Mouse (Mus musculus): Measurements from ENCODE around the gene Large2.
A peak's percentile ranks its signal among the peaks of the same experiment; 100 is the strongest.

The Large2 gene

DNA sequence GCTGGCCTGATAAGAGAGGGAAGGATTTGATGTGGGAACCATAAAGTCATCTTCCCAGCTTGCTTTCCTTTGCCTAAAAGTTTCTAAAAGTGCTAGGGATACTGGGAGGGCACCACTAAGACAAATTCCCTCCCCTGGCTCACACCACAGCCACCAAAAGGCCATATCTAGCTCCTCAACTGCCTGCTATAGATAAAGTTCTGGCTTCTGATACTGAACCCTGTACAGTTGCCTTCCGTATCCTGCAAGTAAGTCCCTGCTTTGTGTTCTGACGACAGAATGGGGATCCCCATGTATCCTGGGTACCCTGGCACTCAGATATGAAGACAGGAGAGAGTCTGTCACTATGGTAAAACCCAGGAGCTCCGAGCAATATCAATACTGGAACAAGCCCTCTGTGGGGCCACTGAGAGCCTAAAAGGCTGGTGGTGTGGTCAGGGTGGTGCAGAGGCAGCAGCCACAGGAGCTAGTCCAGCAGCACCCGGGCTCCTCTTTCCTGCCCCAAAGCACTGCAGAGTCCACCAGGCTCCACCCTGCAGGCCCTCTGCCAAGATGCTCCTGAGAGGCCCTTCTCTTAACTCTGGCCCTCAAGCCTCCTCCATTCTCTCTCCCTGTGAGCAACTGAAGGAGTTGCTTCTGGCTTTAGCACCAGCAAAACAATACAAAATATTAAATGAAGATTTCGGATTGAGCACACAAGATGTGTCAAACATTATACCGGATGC lies 15.7 kb upstream of the Large2 start:
- DNase-seq (ENCODE audit: low spot score), result no peak

DNA sequence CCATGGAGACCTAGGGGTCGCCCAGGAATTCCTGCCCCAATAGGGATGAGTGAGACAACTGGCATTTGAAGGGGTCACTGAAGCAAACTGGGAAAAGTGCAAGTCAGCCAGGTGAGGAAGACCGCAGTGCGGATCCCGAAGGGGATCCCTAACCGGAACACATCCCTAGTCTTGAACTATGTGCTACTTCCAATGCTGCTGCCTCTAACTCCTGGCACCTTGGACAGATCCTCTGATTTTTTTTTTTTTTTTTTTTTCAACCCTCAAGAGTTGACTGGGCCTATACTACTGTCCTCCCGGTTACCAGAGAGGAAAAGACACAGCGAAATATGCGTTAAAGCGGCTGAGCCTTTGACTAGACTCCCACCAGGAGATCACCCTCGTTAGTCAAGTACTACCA lies 15.0 kb upstream of the Large2 start:
- DNase-seq (ENCODE audit: low spot score), result no peak

DNA sequence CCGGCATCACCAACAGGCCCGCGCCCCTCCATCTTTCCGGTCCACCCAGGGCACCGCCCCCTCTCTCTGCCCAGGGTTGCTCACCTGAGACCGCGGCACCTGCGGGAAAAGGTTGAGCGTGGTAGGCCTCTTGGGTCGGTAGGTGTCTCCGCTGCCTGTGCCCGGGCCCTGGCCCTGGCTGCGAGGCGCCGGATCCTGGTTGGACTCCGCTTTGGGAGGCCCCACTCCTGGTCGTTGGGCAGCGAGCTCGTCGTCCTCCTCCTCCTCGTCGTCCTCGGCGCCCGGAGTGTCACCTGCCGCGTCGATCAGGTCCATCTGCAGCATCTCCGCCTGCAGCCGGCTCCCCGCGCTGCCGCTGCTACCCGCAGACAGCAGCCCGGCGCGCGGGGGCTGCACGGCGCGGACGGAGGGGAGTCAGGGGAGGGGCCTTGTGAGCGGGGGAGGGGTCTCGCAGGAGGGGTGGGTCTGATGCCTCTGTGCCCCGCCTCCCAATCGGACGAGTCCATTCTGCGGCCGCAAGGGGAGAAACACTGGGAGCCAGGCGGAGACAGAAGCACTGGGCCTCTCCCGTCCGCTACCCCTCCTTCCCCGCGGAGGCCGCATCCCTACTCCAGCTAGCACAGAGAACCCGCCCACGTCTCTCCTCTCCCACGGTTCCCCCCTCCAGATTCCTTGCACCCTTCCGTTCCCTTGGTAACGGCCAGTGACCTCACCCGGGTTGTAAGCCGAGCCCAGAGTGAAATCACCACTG lies 14.4 kb upstream of the Large2 start:
- DNase-seq (ENCODE audit: low spot score), result peak; percentile 97

DNA sequence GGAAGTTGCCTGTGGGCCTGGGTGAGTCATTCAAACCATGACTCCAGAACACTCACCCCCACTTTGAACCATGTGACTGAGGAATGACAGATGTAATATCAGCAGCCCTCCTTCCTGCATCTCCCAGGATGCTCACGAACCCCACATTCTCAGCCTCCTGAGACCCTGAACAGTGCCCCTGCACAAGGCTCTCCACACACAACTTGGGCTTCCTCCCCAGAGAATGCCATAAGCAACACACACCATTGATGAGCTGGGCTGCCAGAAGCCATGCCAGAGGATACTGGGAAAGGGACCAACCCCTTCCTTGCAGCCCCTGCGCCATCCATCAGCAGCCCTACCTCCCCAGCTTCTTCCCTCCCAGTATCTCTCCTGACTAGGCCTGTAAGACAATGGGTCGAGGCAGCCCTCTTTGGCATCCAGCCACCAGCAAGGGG lies 13.4 kb upstream of the Large2 start:
- DNase-seq (ENCODE audit: low spot score), result no peak

DNA sequence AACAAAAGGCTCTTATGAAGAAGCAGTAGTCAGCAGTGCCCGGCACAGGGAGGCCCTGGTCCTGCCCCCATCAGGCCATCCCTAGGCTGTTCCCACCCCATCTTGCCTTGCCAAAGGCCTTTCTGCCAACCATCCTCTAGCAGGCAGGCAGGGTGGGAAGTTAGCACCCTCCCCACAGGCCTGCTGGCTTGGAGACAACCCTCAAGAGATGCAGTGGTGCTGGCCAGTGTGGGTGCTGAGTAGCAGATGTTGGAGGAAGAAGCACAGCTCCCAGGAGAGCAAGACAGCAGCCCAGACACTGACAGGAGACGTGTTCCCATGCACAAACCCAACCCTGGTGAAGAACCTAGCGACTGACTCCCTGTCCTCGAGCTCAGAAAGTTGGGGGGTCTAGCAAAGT lies 13.0 kb upstream of the Large2 start:
- no peak for DNase-seq (ENCODE audit: low spot score)

DNA sequence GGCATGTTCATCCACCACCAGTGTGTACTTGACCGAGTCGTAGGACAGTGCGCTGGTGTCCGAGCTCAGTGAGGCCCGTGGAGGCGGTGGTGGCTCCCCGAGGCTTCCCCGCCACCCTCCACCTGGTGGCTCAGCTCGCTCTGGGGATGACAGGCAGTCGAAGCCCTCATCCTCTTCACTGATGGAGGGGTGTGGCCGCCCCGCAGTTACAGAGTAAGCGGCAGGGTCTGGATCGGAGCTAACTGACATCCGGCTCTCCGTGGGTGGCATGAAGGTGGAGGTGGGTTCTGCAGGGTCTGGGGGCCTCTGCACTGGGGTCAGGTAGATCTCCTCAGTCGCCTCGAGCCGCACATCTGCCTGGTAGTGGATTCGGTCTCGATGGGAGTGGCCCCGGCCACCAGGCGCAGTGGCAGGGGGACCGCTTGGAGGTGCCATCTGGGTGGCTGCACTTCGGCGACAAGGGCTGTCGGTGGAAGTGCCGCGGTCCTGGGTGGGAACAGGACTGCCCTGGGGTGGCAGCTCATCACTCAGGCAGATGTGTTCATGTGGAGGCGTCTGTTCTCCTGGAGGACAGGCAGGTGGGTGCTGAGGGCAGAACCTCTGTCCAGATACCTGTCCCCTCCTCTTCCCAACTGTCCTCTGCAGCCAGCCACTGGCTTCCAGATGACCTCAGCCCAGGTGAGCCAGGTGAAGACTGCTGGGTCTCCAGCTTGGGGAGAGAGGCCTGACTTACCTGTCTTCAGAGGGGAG lies 12.3 kb upstream of the Large2 start:
- DNase-seq (ENCODE audit: low spot score), result no peak

DNA sequence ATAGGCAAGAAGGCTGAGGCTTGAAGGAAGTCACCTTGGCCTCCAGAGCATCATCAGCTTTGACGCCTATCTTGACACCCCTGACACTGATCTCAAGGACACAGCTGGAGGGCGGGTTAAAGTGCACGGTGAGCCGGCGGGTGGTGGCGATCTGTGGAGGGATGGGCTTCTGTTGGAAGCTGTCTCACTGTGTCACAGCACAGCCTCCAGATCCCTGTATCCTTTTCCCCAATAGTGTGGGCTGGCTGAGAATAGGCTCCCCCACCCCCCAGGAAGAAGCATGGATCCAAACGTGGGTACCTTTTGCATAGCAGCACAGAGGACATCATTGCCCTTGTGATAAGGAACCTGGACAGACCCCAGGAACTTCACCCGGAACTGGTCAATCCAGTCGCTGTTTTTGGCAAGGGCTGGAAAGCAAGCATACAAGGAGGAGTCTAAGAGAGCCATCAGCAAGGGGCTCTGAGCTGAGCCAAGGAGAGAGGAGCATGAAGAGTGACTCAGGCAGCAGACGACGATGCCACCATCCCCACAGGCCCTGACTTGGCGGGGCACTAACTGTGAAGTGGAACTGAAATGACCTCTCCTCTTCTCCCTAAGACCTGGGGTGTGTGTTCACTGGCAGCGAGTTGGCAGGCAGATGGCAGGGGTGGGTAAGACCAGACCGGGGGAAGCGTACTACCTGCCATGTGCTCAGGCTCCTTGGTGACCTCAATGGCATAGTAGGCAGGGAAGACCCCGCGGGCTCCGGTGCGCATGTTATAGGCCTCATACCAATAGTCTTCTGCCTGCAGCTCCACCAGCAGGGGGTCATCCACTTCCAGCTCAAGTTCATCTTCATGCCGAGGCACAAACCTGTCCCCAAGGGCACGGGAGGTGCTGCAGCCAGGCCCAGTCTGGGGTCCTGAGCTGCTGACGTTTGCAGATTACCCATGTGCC lies 10.7 kb upstream of the Large2 start:
- no peak for DNase-seq (ENCODE audit: low spot score)

DNA sequence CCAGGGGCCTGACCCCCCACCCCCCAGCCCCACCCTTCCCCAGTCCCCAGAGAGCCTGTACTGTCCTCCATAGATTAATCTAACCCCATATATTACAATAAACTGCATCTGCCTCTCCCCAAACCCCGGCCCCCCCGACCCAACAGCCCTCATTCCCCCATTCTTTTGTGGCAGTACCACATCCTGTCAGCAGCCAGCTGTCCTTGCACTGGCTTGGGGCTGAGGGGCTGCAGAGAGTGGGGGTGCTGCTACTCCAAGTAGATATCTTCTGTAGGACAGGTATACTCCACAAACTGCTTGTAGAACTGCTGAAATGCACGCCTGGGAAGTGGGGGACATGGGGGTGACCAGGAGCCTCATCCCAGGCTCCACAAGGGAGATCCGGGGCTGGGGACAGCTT lies 9.4 kb upstream of the Large2 start:
- no peak for DNase-seq (ENCODE audit: low spot score)

DNA sequence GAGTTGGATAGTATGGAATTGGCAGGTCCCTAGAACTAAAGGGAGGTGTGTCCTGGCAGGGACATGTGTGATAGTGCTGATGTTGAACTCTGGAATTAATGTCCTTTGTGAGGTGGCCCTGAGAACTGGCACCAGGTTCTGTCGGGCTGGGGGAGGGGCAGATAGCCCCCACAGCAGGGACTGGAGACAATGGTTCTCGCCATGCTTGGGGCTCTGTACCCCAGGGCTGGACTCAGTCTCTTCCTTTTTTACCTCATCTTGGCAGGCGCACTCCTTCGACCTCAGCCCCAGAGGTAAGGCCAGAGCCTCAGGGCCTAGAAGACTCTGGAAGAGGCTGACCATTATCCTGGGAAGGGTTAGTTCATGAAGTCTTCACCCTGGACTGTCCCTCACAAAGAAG lies 8.1 kb upstream of the Large2 start:
- no peak for DNase-seq (ENCODE audit: low spot score)

DNA sequence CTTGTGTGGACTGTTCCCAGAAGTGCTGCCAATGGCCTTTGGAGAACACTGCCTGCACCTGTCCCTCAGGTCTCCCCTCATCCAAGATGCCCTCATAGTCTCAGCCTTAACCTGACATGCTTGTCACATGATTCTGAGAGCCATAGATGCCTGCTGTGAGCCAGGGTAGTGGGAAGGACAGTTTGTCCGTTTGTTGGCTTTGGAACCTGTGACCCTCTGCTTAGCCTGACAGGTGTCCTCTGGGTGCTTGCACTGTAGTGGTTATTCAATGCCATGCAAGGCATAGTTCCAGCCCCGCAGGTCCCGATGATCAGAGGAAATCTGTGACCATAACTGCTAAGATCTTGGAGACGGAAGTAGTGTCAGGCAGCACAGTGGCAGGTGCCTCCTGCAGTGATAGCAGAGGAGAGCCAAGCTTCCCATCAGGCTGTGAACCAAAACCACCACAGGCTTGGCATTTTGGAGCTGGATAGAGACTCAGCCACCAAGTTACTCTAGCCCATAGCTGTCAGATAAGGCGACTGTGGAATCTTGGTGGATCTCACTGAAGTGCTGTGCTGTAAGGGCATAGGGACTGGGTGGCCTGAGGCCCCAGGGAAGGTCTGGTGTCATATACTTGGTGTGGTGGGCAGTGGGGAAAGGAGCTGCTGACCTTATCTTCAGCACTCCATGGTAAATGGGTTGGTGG lies 7.4 kb upstream of the Large2 start, which contains the start of gene 1700029I15Rik:
1700029I15Rik (plus strand) TSS at position 638 of the 688 bp plus-strand sequence.
- no peak for DNase-seq (ENCODE audit: low spot score)

DNA sequence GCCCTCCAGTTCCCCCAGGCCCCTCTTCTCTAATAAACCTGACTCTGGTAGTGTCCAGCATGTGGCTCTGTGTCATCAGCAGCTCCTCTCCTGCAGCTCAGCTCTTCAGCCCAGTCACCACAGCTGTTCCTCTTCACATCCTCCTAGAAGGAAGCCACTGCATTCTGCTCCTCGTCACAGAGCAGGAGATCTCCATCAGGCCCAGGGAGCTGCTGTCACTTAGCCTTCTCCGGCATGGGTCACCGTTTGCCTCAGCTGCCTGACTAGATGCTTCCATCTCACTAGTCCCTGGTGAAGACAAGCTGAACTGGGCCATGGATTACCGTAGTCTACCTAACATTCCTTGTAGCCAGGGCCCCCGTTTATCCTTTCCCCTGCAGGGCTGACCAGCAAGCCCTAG lies 6.5 kb upstream of the Large2 start:
- DNase-seq (ENCODE audit: low spot score), result no peak

DNA sequence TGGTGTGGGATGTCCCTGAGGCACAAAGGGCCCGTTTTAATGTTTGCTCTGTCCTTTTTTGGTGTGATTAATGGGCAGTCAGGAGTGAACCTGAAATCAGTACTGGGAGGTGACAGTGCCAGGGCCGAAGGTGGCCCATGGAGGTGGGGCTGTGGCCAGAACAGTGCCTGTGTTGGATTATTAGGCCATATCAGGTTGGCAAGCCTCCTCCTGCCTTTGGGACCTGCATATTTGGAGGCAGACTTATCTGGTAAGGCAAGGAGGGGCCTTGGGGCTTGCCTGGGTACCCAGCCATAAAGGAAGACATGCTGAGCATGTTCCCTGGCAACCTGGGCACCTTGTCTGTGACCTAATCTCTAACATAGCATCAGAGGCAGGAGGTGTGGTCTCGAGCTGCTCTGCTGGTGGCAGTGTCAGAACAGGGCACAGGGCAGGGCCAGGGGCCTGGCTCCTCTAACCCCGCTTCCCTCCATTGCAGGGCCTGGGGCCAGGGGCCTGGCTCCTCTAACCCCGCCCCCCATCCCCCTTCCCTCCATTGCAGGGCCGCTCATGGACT lies 5.9 kb upstream of the Large2 start:
- DNase-seq (ENCODE audit: low spot score), result no peak

DNA sequence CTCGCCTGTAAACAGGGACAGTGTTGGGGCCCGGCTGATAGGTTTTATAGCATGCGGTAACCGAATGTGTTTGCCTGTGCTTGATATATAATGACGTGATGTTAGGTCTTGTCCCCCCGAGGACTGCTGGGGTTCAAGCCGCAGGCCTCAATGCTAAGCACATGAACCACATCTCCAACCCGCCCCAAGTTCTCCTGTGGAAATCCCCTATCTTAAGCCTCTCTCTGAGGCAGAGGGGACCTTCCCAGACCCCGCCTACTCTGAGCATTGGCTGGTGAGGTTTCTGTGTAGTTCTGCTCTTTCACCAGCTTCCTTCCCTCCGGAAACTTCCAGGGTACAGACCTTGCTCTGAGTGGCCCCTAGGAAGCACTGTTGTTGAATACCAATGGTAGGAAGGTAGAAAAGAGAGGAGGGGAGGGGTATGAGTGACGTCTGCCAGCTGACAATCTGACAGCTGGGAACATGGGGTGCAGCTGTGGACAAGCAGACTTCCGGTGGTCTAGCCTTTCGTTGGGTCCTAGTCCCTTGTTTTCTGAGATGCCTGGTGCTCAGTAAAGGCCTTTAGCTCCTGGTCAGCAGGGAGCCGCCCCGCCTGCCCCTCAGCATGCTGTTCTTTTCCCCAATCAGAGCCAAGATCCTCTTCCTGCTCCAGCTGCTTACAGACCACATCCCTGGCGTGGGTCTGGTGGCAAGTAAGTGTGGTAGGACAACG lies 5.3 kb upstream of the Large2 start:
- DNase-seq (ENCODE audit: low spot score), result no peak

DNA sequence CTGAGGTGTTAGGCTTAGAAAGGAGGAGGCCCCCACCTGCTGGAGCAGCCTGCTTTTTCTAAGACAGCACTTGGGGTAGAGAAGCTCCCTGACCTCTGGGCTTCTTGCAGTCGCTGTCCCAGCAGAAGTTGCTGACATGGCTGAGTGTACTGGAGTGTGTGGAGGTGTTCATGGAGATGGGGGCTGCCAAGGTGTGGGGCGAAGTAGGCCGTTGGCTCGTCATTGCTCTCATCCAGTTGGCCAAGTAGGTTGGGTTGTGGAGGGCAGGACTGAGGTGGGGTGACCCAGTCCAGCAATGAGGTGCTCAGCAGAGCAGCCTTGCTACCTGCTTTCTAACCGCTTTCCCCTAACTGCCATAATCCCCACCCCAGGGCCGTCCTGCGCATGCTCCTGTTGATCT lies 2.7 kb upstream of the Large2 start:
- no peak for DNase-seq (ENCODE audit: low spot score)

DNA sequence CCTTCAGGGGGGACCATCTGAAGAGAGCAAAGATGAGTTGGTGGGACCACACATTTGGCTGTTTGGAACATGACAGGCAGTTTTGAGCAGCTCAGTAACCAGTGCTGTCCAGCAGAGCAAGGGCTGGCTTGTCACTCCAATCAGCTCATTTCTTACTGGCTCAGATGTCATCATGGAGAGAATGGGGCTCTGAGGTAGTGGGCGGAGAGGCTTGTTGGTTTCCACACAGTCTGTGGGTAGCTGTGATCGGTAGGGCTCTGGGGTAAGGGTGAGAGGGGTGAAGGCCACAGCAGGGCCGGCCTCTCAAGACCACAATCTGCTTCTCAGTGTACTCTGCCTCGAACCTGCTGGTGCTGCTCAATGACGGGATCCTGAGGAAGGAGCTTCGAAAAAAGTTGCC lies 1.6 kb upstream of the Large2 start:
- DNase-seq (ENCODE audit: low spot score), result no peak

DNA sequence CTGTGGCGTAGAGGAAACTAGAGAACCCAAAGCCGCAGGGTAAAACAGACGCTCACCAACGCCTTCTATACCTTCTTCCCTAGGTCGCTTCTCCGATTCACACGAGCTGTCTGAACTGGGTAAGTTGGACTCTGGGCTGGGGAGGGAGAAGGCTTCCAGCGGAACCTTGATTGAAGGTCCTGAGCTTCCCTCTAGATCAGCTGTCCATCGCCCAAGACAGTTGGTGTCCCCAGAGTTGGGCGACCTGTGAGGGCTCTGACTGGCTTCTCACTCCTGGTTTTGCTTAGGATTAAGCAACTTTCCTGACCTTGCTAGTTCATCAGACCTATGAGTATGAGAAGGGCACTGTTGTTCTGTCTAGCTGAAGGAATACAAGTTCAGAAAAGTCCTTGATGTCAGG lies 1.1 kb upstream of the Large2 start:
- DNase-seq (ENCODE audit: low spot score), result no peak

DNA sequence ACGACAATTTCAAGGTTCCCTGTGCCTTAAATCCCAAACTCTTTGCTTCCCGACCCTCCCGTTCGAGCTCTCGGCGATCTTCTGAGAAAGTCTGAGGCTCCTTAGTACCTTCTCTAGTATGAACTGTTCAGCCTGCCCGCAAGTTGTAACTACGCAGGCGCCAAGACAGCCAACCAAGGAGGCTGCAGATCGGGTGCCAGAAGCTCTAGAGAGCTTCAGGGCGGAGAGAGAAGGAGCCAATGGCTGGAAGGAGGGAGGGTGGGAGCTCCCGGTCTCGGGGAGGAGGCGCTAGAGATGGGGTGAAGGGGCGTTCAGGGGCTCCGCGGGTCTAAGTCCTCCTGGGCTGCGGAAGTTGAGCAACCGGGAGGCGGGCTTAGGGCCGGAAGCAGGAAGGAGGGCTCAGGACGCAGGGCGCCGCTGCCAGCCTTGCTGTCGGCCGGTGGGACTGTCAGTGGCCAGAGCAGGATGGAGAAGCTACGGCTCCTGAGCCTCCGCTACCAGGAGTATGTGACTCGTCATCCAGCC lies 492 bp upstream of the Large2 start:
- DNase-seq (ENCODE audit: low spot score), result peak; percentile 94

DNA sequence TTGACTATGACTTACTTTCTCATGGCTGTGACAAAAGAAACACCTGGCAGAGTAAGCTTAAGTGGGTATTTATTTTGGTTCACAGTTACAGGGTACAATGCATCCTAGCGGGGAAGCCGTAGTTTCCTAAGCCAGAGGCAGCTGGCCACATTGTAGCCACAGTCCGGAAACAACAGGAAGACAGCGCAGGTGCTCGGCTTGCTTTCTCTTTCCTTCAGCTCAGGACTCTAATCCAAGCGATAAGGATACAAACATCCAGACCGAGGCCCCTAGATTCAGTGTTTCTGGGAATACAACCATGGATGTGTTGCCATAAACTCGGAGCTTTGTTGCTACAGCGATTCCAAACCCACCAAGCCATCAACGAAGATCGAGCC lies 1.2 kb downstream of the Large2 start:
- DNase-seq (ENCODE audit: low spot score), result no peak

DNA sequence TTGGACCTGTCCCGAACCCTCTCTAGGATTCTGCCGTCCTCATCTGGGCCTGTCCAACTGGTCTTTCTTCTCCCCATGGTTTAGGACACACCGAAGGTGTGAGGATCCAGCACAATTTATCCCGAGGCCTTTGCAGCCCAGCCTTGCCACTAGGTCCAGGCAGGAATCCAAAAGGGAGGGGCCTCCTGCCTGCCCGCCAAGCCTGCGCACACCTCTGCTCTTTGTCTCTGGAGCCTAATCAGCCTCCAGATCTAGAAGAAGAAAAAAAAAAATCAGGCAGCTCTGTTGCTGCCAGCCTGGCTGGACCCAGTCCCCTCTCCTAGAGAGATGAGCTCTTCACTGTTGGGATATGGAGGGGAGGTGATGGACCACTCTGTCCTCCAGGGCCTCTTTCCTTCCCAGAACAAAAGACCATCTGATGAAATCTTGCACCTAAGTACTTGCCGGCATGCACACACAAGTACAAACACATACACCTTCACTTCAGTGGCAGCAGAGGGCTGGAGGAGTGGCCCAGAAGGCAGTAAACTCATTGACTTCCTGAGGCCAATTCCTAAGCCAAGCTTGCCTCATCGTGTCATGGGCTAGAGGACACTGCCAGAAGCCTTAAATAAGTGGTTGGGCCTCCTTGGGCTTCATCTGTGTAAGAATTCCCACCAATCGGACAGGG lies 1.8 kb downstream of the Large2 start:
- DNase-seq (ENCODE audit: low spot score), result no peak
